8 mouse cellular contexts compared by ENCODE assay signal in genomic region chr16:92019141-92020118, GRCm38 (mm10). TPM values are rescaled to one million over a fixed set of nuclear protein-coding genes. Genes with fewer than 3 reads are reported as not detected.
DNase-seq lines count a peak whose midpoint lies in the region; ATAC-seq and TF ChIP-seq lines count a peak whose summit lies in the region.

No protein-coding gene starts in this region.

- H3K4me1 ChIP-seq in spleen, adult 2 months (ENCODE audit: control insufficient read depth, insufficient read depth, insufficient read length): peaks cover 4% of the 10 kb centered on the region; the same call in 1 of the 2 replicates
- H3K4me1 ChIP-seq in embryonic facial prominence, embryonic 11.5 days (ENCODE audit: control insufficient read depth, insufficient read depth, low read length): no peaks in the 10 kb centered on the region
- peaks cover 25% of the 10 kb centered on the region for H3K4me1 ChIP-seq in heart, embryonic 15.5 days (replicated peaks)
- 0 out of 2 replicates have a peak, but pooled peaks cover 5% of the 10 kb centered on the region for H3K4me1 ChIP-seq in kidney, postnatal 0 days (replicated peaks; ENCODE audit: insufficient read depth, low read length)
- H3K4me1 ChIP-seq in liver, embryonic 16.5 days (ENCODE audit: control insufficient read depth, low read depth, low read length): no peaks in the 10 kb centered on the region
- H3K4me1 ChIP-seq in neural tube, embryonic 11.5 days (ENCODE audit: control insufficient read depth, insufficient read depth, low read length): no peaks in the 10 kb centered on the region

- no peaks in the 10 kb centered on the region for H3K27me3 ChIP-seq in spleen, adult 2 months (ENCODE audit: control insufficient read depth, insufficient read depth, low read length)
- H3K27me3 ChIP-seq in embryonic facial prominence, embryonic 11.5 days (ENCODE audit: control insufficient read depth, insufficient read depth, low read length): no peaks in the 10 kb centered on the region
- no peaks in the 10 kb centered on the region for H3K27me3 ChIP-seq in heart, embryonic 15.5 days
- H3K27me3 ChIP-seq in kidney, postnatal 0 days (ENCODE audit: insufficient read depth, low read length): no peaks in the 10 kb centered on the region
- H3K27me3 ChIP-seq in liver, embryonic 16.5 days (ENCODE audit: control insufficient read depth, insufficient read depth, low read depth, low read length): peaks cover 2% of the 10 kb centered on the region; the same call in 1 of the 2 replicates
- H3K27me3 ChIP-seq in neural tube, embryonic 11.5 days (ENCODE audit: control insufficient read depth, insufficient read depth, low read length): no peaks in the 10 kb centered on the region

- ATAC-seq in embryonic facial prominence, embryonic 11.5 days (replicated peaks; ENCODE audit: insufficient number of reproducible peaks, low FRiP score, low TSS enrichment, low read depth): peak; percentile 71; the same call in 1 of the 2 replicates
- ATAC-seq in heart, embryonic 15.5 days (replicated peaks; ENCODE audit: insufficient number of reproducible peaks, insufficient read depth, low FRiP score, low read depth): peak; percentile 40
- peak; percentile 76 for ATAC-seq in kidney, postnatal 0 days (replicated peaks; ENCODE audit: low FRiP score, low read depth)
- ATAC-seq in liver, embryonic 16.5 days (ENCODE audit: low read depth): no peak
- ATAC-seq in neural tube, embryonic 11.5 days (ENCODE audit: insufficient read depth, low FRiP score, low TSS enrichment): peak; percentile 55; the same call in 1 of the 2 replicates

- 3% methylated on average over 26 of the region's 26 CpGs for WGBS in spleen, adult 2 months
- WGBS in embryonic facial prominence, embryonic 11.5 days: 10% methylated on average over 26 of the region's 26 CpGs
- WGBS in heart, embryonic 15.5 days: 7% methylated on average over 26 of the region's 26 CpGs
- WGBS in kidney, postnatal 0 days: 8% methylated on average over 26 of the region's 26 CpGs
- 5% methylated on average over 26 of the region's 26 CpGs for WGBS in liver, embryonic 16.5 days (ENCODE audit: insufficient replicate concordance)
- 7% methylated on average over 26 of the region's 26 CpGs for WGBS in neural tube, embryonic 11.5 days

- H3K4me2 ChIP-seq in embryonic facial prominence, embryonic 11.5 days (ENCODE audit: low read depth, low read length): peak overlapping the region; percentile 36
- H3K4me2 ChIP-seq in heart, embryonic 15.5 days: peak overlapping the region; percentile 66
- peak overlapping the region; percentile 61 for H3K4me2 ChIP-seq in kidney, postnatal 0 days (ENCODE audit: low read length)
- H3K4me2 ChIP-seq in liver, embryonic 16.5 days (ENCODE audit: low read depth, low read length): peak overlapping the region; percentile 37; the same call in 1 of the 2 replicates
- peak overlapping the region; percentile 42 for H3K4me2 ChIP-seq in neural tube, embryonic 11.5 days (ENCODE audit: low read depth)

- no peak for TF ChIP-seq CTCF in spleen, adult 2 months (IDR thresholded peaks at IDR 0.05; ENCODE audit: extremely low read depth, insufficient read depth, insufficient read length, insufficient replicate concordance)
- TF ChIP-seq CTCF in kidney, postnatal 0 days (IDR thresholded peaks at IDR 0.05; ENCODE audit: low read depth): no peak

- DNase-seq in spleen, adult 2 months (ENCODE audit: low read depth in 1 of 2, low spot score in 2 of 2): peak in 1 of 2 experiments; percentile 37
- no peak for DNase-seq in spleen, adult 12 weeks (ENCODE audit: low spot score)
- DNase-seq in embryonic facial prominence, embryonic 11.5 days (ENCODE audit: low spot score): peak; percentile 62
- DNase-seq in kidney, postnatal 0 days (ENCODE audit: low spot score): peak; percentile 80
- DNase-seq in neural tube, embryonic 11.5 days (ENCODE audit: low spot score): peak; percentile 73
- peak; percentile 46 to 58 for DNase-seq in thymus, postnatal 10 days (ENCODE audit: low spot score in 2 of 2)

- H3K27ac ChIP-seq in spleen, adult 2 months (ENCODE audit: insufficient read depth, low read length): peak overlapping the region; percentile 68
- no peak overlapping the region for H3K27ac ChIP-seq in embryonic facial prominence, embryonic 11.5 days (replicated peaks; ENCODE audit: low read depth, low read length)
- peak overlapping the region; percentile 61 for H3K27ac ChIP-seq in heart, embryonic 15.5 days
- peak overlapping the region; percentile 79 for H3K27ac ChIP-seq in kidney, postnatal 0 days
- no peak overlapping the region for H3K27ac ChIP-seq in liver, embryonic 16.5 days (ENCODE audit: low read length)
- no peak overlapping the region for H3K27ac ChIP-seq in neural tube, embryonic 11.5 days (ENCODE audit: low read depth, low read length)

- no peak for TF ChIP-seq POLR2A in spleen, adult 2 months (IDR thresholded peaks at IDR 0.05; ENCODE audit: low read depth, low read length)

- no peaks in the 10 kb centered on the region for H3K36me3 ChIP-seq in spleen, adult 2 months (ENCODE audit: control insufficient read depth, insufficient read depth, low read length)
- no peaks in the 10 kb centered on the region for H3K36me3 ChIP-seq in embryonic facial prominence, embryonic 11.5 days (replicated peaks; ENCODE audit: control insufficient read depth, insufficient read depth, low read depth, low read length)
- H3K36me3 ChIP-seq in heart, embryonic 15.5 days: no peaks in the 10 kb centered on the region
- no peaks in the 10 kb centered on the region for H3K36me3 ChIP-seq in kidney, postnatal 0 days (ENCODE audit: insufficient read depth, low read length)
- H3K36me3 ChIP-seq in liver, embryonic 16.5 days (ENCODE audit: control insufficient read depth, insufficient read depth): no peaks in the 10 kb centered on the region
- no peaks in the 10 kb centered on the region for H3K36me3 ChIP-seq in neural tube, embryonic 11.5 days (ENCODE audit: control insufficient read depth, insufficient read depth, low read length)

- peak overlapping the region; percentile 66 for H3K9ac ChIP-seq in embryonic facial prominence, embryonic 11.5 days (replicated peaks; ENCODE audit: low read length)
- peak overlapping the region; percentile 29 for H3K9ac ChIP-seq in heart, embryonic 15.5 days
- peak overlapping the region; percentile 56 for H3K9ac ChIP-seq in kidney, postnatal 0 days (ENCODE audit: low read depth, low read length)
- peak overlapping the region; percentile 13; the same call in 1 of the 2 replicates for H3K9ac ChIP-seq in liver, embryonic 16.5 days (ENCODE audit: low read depth, low read length)
- H3K9ac ChIP-seq in neural tube, embryonic 11.5 days (ENCODE audit: low read length): peak overlapping the region; percentile 44

- peak overlapping the region; percentile 69 for H3K4me3 ChIP-seq in spleen, adult 2 months (ENCODE audit: extremely low read depth, insufficient read depth, insufficient read length)
- H3K4me3 ChIP-seq in embryonic facial prominence, embryonic 11.5 days (ENCODE audit: low read depth, low read length): peak overlapping the region; percentile 18
- H3K4me3 ChIP-seq in heart, embryonic 15.5 days: peak overlapping the region; percentile 44
- peak overlapping the region; percentile 34 for H3K4me3 ChIP-seq in kidney, postnatal 0 days (replicated peaks; ENCODE audit: low read depth, low read length)
- H3K4me3 ChIP-seq in liver, embryonic 16.5 days (ENCODE audit: low read depth, low read length): peak overlapping the region; percentile 28
- H3K4me3 ChIP-seq in neural tube, embryonic 11.5 days (ENCODE audit: low read depth, low read length): peak overlapping the region; percentile 11

- H3K9me3 ChIP-seq in embryonic facial prominence, embryonic 11.5 days (replicated peaks; ENCODE audit: control insufficient read depth, low read length): no peaks in the 10 kb centered on the region
- no peaks in the 10 kb centered on the region for H3K9me3 ChIP-seq in heart, embryonic 15.5 days (replicated peaks)
- H3K9me3 ChIP-seq in kidney, postnatal 0 days (replicated peaks; ENCODE audit: low read length): no peaks in the 10 kb centered on the region
- no peaks in the 10 kb centered on the region for H3K9me3 ChIP-seq in liver, embryonic 16.5 days (replicated peaks; ENCODE audit: control insufficient read depth, low read length)
- no peaks in the 10 kb centered on the region for H3K9me3 ChIP-seq in neural tube, embryonic 11.5 days (ENCODE audit: control insufficient read depth, low read length)

RNA-seq across cellular contexts. Expression of gene Mrps6, which starts 38.6 kb away (rescaled TPM):
- polyA plus RNA-seq in spleen, adult 2 months (2012; rRNA removed): 6.7 and 8.5 TPM in 2 replicates
- 125 and 127 TPM in 2 replicates for polyA plus RNA-seq in embryonic facial prominence, embryonic 11.5 days (2014; fragmentation: Nextera tagmentation; extraction: Ambion mirVana)
- polyA plus RNA-seq in heart, embryonic 15.5 days (2015; fragmentation: Nextera tagmentation; extraction: Ambion mirVana): 99.4 and 106 TPM in 2 replicates
- 373 and 387 TPM in 2 replicates for polyA plus RNA-seq in kidney, postnatal 0 days (2015; fragmentation: Nextera tagmentation; extraction: Ambion mirVana)
- polyA plus RNA-seq in liver, embryonic 16.5 days (2015; fragmentation: Nextera tagmentation; extraction: Ambion mirVana): 26.7 TPM in 2 replicates
- 127 and 130 TPM in 2 replicates for polyA plus RNA-seq in neural tube, embryonic 11.5 days (2014; fragmentation: Nextera tagmentation; extraction: Ambion mirVana)

RNA-seq across cellular contexts. Expression of gene Gm49711, which starts 38.7 kb away (rescaled TPM):
- polyA plus RNA-seq in spleen, adult 2 months (2012; rRNA removed): 0.12 TPM in 1 of 2 replicates, not detected in the other
- 0.20 and 0.45 TPM in 2 replicates for polyA plus RNA-seq in embryonic facial prominence, embryonic 11.5 days (2014; fragmentation: Nextera tagmentation; extraction: Ambion mirVana)
- polyA plus RNA-seq in heart, embryonic 15.5 days (2015; fragmentation: Nextera tagmentation; extraction: Ambion mirVana): 0.25 TPM in 1 of 2 replicates, not detected in the other
- polyA plus RNA-seq in kidney, postnatal 0 days (2015; fragmentation: Nextera tagmentation; extraction: Ambion mirVana): 0.13 and 0.29 TPM in 2 replicates
- not detected in 2 replicates for polyA plus RNA-seq in liver, embryonic 16.5 days (2015; fragmentation: Nextera tagmentation; extraction: Ambion mirVana)
- 0.66 TPM in 1 of 2 replicates, not detected in the other for polyA plus RNA-seq in neural tube, embryonic 11.5 days (2014; fragmentation: Nextera tagmentation; extraction: Ambion mirVana)

RNA-seq across cellular contexts. Expression of gene Slc5a3, which starts 38.7 kb away (rescaled TPM):
- polyA plus RNA-seq in spleen, adult 2 months (2012; rRNA removed): 0.58 and 0.74 TPM in 2 replicates
- polyA plus RNA-seq in embryonic facial prominence, embryonic 11.5 days (2014; fragmentation: Nextera tagmentation; extraction: Ambion mirVana): 12.4 and 12.6 TPM in 2 replicates
- polyA plus RNA-seq in heart, embryonic 15.5 days (2015; fragmentation: Nextera tagmentation; extraction: Ambion mirVana): 3.1 and 4.2 TPM in 2 replicates
- 13.5 and 13.9 TPM in 2 replicates for polyA plus RNA-seq in kidney, postnatal 0 days (2015; fragmentation: Nextera tagmentation; extraction: Ambion mirVana)
- polyA plus RNA-seq in liver, embryonic 16.5 days (2015; fragmentation: Nextera tagmentation; extraction: Ambion mirVana): 1.0 and 1.1 TPM in 2 replicates
- polyA plus RNA-seq in neural tube, embryonic 11.5 days (2014; fragmentation: Nextera tagmentation; extraction: Ambion mirVana): 14.0 and 15.9 TPM in 2 replicates

Comparison
In these comparisons a context has a peak if more than half of its experiments do, and no peak if none do; other contexts are left out.
1. H3K27ac ChIP-seq: peak in spleen, adult 2 months (single experiment), heart, embryonic 15.5 days (single experiment) and kidney, postnatal 0 days (single experiment); none in embryonic facial prominence, embryonic 11.5 days (single experiment), liver, embryonic 16.5 days (single experiment) and neural tube, embryonic 11.5 days (single experiment).
2. H3K4me3 ChIP-seq: peak in every context shown above with its lines; median percentile 69 in spleen, adult 2 months; 44 in heart, embryonic 15.5 days; 34 in kidney, postnatal 0 days; 28 in liver, embryonic 16.5 days; 18 in embryonic facial prominence, embryonic 11.5 days; 11 in neural tube, embryonic 11.5 days.
3. H3K9ac ChIP-seq: peak in every context shown above with its lines; median percentile 66 in embryonic facial prominence, embryonic 11.5 days; 56 in kidney, postnatal 0 days; 44 in neural tube, embryonic 11.5 days; 29 in heart, embryonic 15.5 days; 13 in liver, embryonic 16.5 days.
4. Peak in every context shown above with its lines, with median percentiles within 50 percentile points of each other: H3K4me2 ChIP-seq.